Mouse (Mus musculus): Measurements from ENCODE around the gene Osgepl1. TPM values are rescaled to one million over a fixed set of nuclear protein-coding genes. Genes with fewer than 3 reads are reported as not detected.

Osgepl1 gene
- 75.9 TPM for polyA plus RNA-seq (2014; fragmentation: Illumina TruSeq; extraction: RNeasy Lipid Tissue Mini Kit (QIAGEN cat#74804); ENCODE audit: low read depth, low replicate concordance)

GRCm38 (mm10) chr1:53312989-53313967, at the start of gene Osgepl1:
TSS of gene Osgepl1 (plus strand) at chr1:53313624.

GRCm38 (mm10) chr1:53296581-53297383, 16.6 kb upstream of the Osgepl1 start, which contains the start of the genes Pms1, Ormdl1 and Gm28778:
TSS of gene Pms1 (minus strand) at chr1:53297018.
TSS of gene Ormdl1 (plus strand) at chr1:53297095.
TSS of gene Gm28778 (plus strand) at chr1:53297111.

GRCm38 (mm10) chr1:53352327-53353261, 39.2 kb downstream of the Osgepl1 start, which contains the start of the genes Asdurf, Gm28551 and Asnsd1:
TSS of gene Asdurf (minus strand) at chr1:53352619.
TSS of gene Gm28551 (minus strand) at chr1:53352667.
TSS of gene Asnsd1 (minus strand) at chr1:53352752.

Other genes starting within 250 kb of the Osgepl1 start
- 923 TPM for gene 1700019A02Rik, start 126.0 kb upstream of the Osgepl1 start, polyA plus RNA-seq (2014; fragmentation: Illumina TruSeq; extraction: RNeasy Lipid Tissue Mini Kit (QIAGEN cat#74804); ENCODE audit: low read depth, low replicate concordance)
- 5.9 TPM for gene Pms1, start 16.6 kb upstream of the Osgepl1 start, polyA plus RNA-seq (2014; fragmentation: Illumina TruSeq; extraction: RNeasy Lipid Tissue Mini Kit (QIAGEN cat#74804); ENCODE audit: low read depth, low replicate concordance)
- gene Ormdl1, start 16.5 kb upstream of the Osgepl1 start, polyA plus RNA-seq (2014; fragmentation: Illumina TruSeq; extraction: RNeasy Lipid Tissue Mini Kit (QIAGEN cat#74804); ENCODE audit: low read depth, low replicate concordance): 12.4 TPM
- gene Gm28778, start 16.5 kb upstream of the Osgepl1 start, polyA plus RNA-seq (2014; fragmentation: Illumina TruSeq; extraction: RNeasy Lipid Tissue Mini Kit (QIAGEN cat#74804); ENCODE audit: low read depth, low replicate concordance): not detected
- gene Asdurf, start 39.0 kb downstream of the Osgepl1 start, polyA plus RNA-seq (2014; fragmentation: Illumina TruSeq; extraction: RNeasy Lipid Tissue Mini Kit (QIAGEN cat#74804); ENCODE audit: low read depth, low replicate concordance): 736 TPM
- 3.6 TPM for gene Gm28551, start 39.0 kb downstream of the Osgepl1 start, polyA plus RNA-seq (2014; fragmentation: Illumina TruSeq; extraction: RNeasy Lipid Tissue Mini Kit (QIAGEN cat#74804); ENCODE audit: low read depth, low replicate concordance)
- 500 TPM for gene Asnsd1, start 39.1 kb downstream of the Osgepl1 start, polyA plus RNA-seq (2014; fragmentation: Illumina TruSeq; extraction: RNeasy Lipid Tissue Mini Kit (QIAGEN cat#74804); ENCODE audit: low read depth, low replicate concordance)